Mouse (Mus musculus) thymus, adult 2 months (tissue): ENCODE data around the gene Rapgef3.

Source experiments
- CTCF ChIP-seq: fragments of 200-500 bp; IDR thresholded peaks from 2 replicates; pipeline ENCODE4 v1.5.1; 2012; ENCODE audit warnings: mild to moderate bottlenecking, control low read depth, low read length, moderate library complexity, borderline replicate concordance; ENCODE audit not compliant: control insufficient read depth, poor library complexity, insufficient read depth; ENCODE audit errors: extremely low read depth
- POLR2A ChIP-seq: fragments of 200-500 bp; IDR thresholded peaks from 2 replicates; pipeline ENCODE4 v1.6.1; 2012; ENCODE audit warnings: mild to moderate bottlenecking, low read length, control low read depth, moderate library complexity; ENCODE audit not compliant: control insufficient read depth, poor library complexity, insufficient read depth; ENCODE audit errors: extremely low read depth

GRCm38 (mm10) chr15:97773961-97774370, 6.2 kb upstream of the Rapgef3 start:
- no peak for TF ChIP-seq POLR2A
- no peak for TF ChIP-seq CTCF
